ENCODE assay signal across 9 mouse cellular contexts in the genomic region with DNA sequence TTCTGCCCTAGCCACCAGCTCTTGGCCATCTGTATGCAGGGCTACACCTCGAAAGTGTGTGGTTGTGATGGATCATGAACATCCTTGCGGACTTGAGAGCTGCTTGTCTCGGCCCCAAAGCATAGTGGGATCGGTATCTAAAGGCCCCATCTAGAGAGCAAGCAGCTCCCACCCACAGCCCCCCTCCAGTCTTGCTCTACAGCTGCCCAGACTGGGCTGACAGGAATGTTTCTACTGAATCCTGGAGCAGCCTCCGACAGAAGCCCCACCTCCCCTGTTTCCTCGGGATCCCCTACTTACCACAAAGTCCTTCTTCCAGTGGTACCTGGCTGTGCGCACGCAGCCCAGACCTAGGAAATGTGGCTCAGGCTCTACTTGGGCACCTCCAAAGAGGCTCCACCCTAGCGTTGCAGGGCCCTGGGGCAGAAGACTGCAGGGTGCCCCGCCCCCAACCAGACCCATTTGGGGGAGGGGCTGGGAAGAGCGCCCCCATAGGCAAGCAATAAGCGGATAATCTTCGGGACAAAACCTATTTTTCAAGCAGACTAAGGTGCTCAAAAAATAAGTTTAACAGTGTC. TPM values are rescaled to one million over a fixed set of nuclear protein-coding genes. Genes with fewer than 3 reads are reported as not detected.
DNase-seq lines count a peak whose midpoint lies in the region; ATAC-seq and TF ChIP-seq lines count a peak whose summit lies in the region.
"Had no signal": no experiment of that assay in that cellular context is flagged by ENCODE, and none has a peak within 500 bp of the region (broad histone marks: within the 10 kb centered on the region; RNA-seq: fewer than 3 reads in every experiment).

A gene (minus strand): TSS at position 428 of the 578 bp plus-strand sequence.

- no peak within 1 kb of the TSS for H3K9ac ChIP-seq in hindbrain, embryonic 14.5 days
- peak within 1 kb of the TSS; percentile 59 for H3K9ac ChIP-seq in embryonic facial prominence, embryonic 13.5 days
- peak within 1 kb of the TSS; percentile 40 for H3K9ac ChIP-seq in limb, embryonic 14.5 days (ENCODE audit: low read depth, low read length, severe bottlenecking)

- H3K27me3 ChIP-seq in hindbrain, embryonic 10.5 days (ENCODE audit: insufficient read depth, poor library complexity, severe bottlenecking) = no peaks in the 10 kb centered on the region
- H3K27me3 ChIP-seq in hindbrain, embryonic 14.5 days (ENCODE audit: control insufficient read depth, insufficient read depth, low read length) = no peaks in the 10 kb centered on the region
- H3K27me3 ChIP-seq in embryonic facial prominence, embryonic 13.5 days = no peaks in the 10 kb centered on the region
- no peaks in the 10 kb centered on the region for H3K27me3 ChIP-seq in limb, embryonic 14.5 days (ENCODE audit: control insufficient read depth, insufficient read depth, low read length)

- H3K9me3 ChIP-seq in hindbrain, embryonic 10.5 days = no peaks in the 10 kb centered on the region
- H3K9me3 ChIP-seq in hindbrain, embryonic 14.5 days (ENCODE audit: control insufficient read depth, low read length) = no peaks in the 10 kb centered on the region
- no peaks in the 10 kb centered on the region for H3K9me3 ChIP-seq in embryonic facial prominence, embryonic 13.5 days
- H3K9me3 ChIP-seq in limb, embryonic 14.5 days (ENCODE audit: control insufficient read depth, low read length) = no peaks in the 10 kb centered on the region

- peak; percentile 14 for DNase-seq in hindbrain, embryonic 10.5 days (ENCODE audit: low spot score)
- DNase-seq in hindbrain, embryonic 14.5 days (ENCODE audit: low spot score) = no peak
- peak; percentile 46 for DNase-seq in R1 (ENCODE audit: low read depth, low spot score)
- DNase-seq in limb, embryonic 14.5 days (ENCODE audit: low spot score) = peak; percentile 25
- no peak for DNase-seq in frontal cortex, postnatal 25 days (ENCODE audit: low spot score in 2 of 2)
- no peak for DNase-seq in layer of hippocampus, postnatal 14 days (ENCODE audit: low spot score in 2 of 2)
- no peak for DNase-seq in natural killer cell, adult 2 months (ENCODE audit: low spot score in 2 of 2)
- DNase-seq: cerebellum, adult 11-12 months had no signal

- no peak for TF ChIP-seq POLR2A in limb, embryonic 14.5 days (IDR thresholded peaks at IDR 0.05; ENCODE audit: borderline replicate concordance, extremely low read depth, insufficient read depth, insufficient read length)

- ATAC-seq in hindbrain, embryonic 14.5 days (ENCODE audit: low FRiP score) = no peak
- ATAC-seq in embryonic facial prominence, embryonic 13.5 days (ENCODE audit: insufficient number of reproducible peaks, insufficient read depth, low FRiP score, low TSS enrichment, low read depth) = peak; percentile 60; the same call in 1 of the 2 replicates
- peak; percentile 68 for ATAC-seq in limb, embryonic 14.5 days (ENCODE audit: low FRiP score, low read depth)

- H3K27ac ChIP-seq in hindbrain, embryonic 10.5 days = peak within 1 kb of the TSS; percentile 50; the same call in 1 of the 2 replicates
- H3K27ac ChIP-seq in hindbrain, embryonic 14.5 days = no peak within 1 kb of the TSS
- peak within 1 kb of the TSS; percentile 69 for H3K27ac ChIP-seq in embryonic facial prominence, embryonic 13.5 days
- 0 out of 2 replicates have a peak within 1 kb of the TSS, but pooled peaks have one; percentile 19 for H3K27ac ChIP-seq in limb, embryonic 14.5 days (replicated peaks; ENCODE audit: low read depth, low read length)

- no peaks in the 10 kb centered on the region for H3K36me3 ChIP-seq in hindbrain, embryonic 10.5 days
- H3K36me3 ChIP-seq in hindbrain, embryonic 14.5 days (replicated peaks; ENCODE audit: control insufficient read depth, insufficient read depth) = no peaks in the 10 kb centered on the region
- H3K36me3 ChIP-seq in embryonic facial prominence, embryonic 13.5 days = no peaks in the 10 kb centered on the region
- no peaks in the 10 kb centered on the region for H3K36me3 ChIP-seq in limb, embryonic 14.5 days (ENCODE audit: control insufficient read depth, insufficient read depth, low read length)

- H3K4me3 ChIP-seq in hindbrain, embryonic 10.5 days = peak within 1 kb of the TSS; percentile 31
- no peak within 1 kb of the TSS for H3K4me3 ChIP-seq in hindbrain, embryonic 14.5 days (replicated peaks; ENCODE audit: low read length)
- H3K4me3 ChIP-seq in embryonic facial prominence, embryonic 13.5 days = peak within 1 kb of the TSS; percentile 33
- H3K4me3 ChIP-seq in limb, embryonic 14.5 days (replicated peaks; ENCODE audit: low read length) = peak within 1 kb of the TSS; percentile 25

- 32% methylated on average over 13 of the region's 13 CpGs for WGBS in hindbrain, embryonic 10.5 days
- 30% methylated on average over 13 of the region's 13 CpGs for WGBS in hindbrain, embryonic 14.5 days
- 16% methylated on average over 13 of the region's 13 CpGs for WGBS in embryonic facial prominence, embryonic 13.5 days
- 27% methylated on average over 13 of the region's 13 CpGs for WGBS in limb, embryonic 14.5 days

- H3K4me1 ChIP-seq in hindbrain, embryonic 10.5 days (replicated peaks) = peaks cover 20% of the 10 kb centered on the region
- H3K4me1 ChIP-seq in hindbrain, embryonic 14.5 days (replicated peaks; ENCODE audit: control insufficient read depth, insufficient read depth, low read length) = no peaks in the 10 kb centered on the region
- peaks cover 38% of the 10 kb centered on the region for H3K4me1 ChIP-seq in embryonic facial prominence, embryonic 13.5 days
- H3K4me1 ChIP-seq in limb, embryonic 14.5 days (ENCODE audit: control insufficient read depth, insufficient read depth, low read length) = peaks cover 13% of the 10 kb centered on the region

- H3K4me2 ChIP-seq in hindbrain, embryonic 14.5 days (replicated peaks) = no peak within 1 kb of the TSS; the same call in 1 of the 2 replicates
- H3K4me2 ChIP-seq in embryonic facial prominence, embryonic 13.5 days = peak within 1 kb of the TSS; percentile 56
- H3K4me2 ChIP-seq in limb, embryonic 14.5 days (replicated peaks; ENCODE audit: low read depth, low read length, severe bottlenecking) = peak within 1 kb of the TSS; percentile 38

RNA-seq across cellular contexts. Expression of the gene that starts here (rescaled TPM):
- 4.3 and 5.8 TPM in 2 replicates for polyA plus RNA-seq in hindbrain, embryonic 10.5 days (2016; fragmentation: Nextera tagmentation; extraction: Ambion mirVana)
- polyA plus RNA-seq in hindbrain, embryonic 14.5 days (2014; fragmentation: Nextera tagmentation; extraction: Ambion mirVana) = 1.3 and 3.0 TPM in 2 replicates
- 29.4 and 37.6 TPM in 2 replicates for polyA plus RNA-seq in embryonic facial prominence, embryonic 13.5 days (2015; fragmentation: Nextera tagmentation; extraction: Ambion mirVana)
- 43.7 and 50.4 TPM in 2 replicates for polyA plus RNA-seq in limb, embryonic 14.5 days (2012; rRNA removed)
- 31.7 and 33.2 TPM in 2 replicates for polyA plus RNA-seq in limb, embryonic 14.5 days (2014; fragmentation: Nextera tagmentation; extraction: Ambion mirVana)
- total RNA-seq in layer of hippocampus, postnatal 14 days (2021) = 1 to 10 TPM; 2.2 to 2.9 TPM

Comparison
In these comparisons a context has a peak if more than half of its experiments do, and no peak if none do; other contexts are left out.
1. DNase-seq: peak in hindbrain, embryonic 10.5 days (single experiment), R1 (single experiment) and limb, embryonic 14.5 days (single experiment); none in hindbrain, embryonic 14.5 days (single experiment), frontal cortex, postnatal 25 days (0 of 2), layer of hippocampus, postnatal 14 days (0 of 2) and natural killer cell, adult 2 months (0 of 2).